Mouse (Mus musculus) lung, embryonic 14.5 days (tissue): ENCODE measurements at regions not wholly inside any gene's neighbourhood (a gene's known extent, or its start where the extent isn't known, plus 50 kb on each side); places are given as distances from the start of the nearest gene placed in this dataset.

ENCODE experiments used
- ATAC-seq: fragments of 200-750 bp; cut with Nextera tagmentation; 2 replicates; pipeline ENCODE4 v1.8.0; 2017; ENCODE audit warnings: mild to moderate bottlenecking, moderate TSS enrichment, moderate library complexity; ENCODE audit not compliant: insufficient read depth
- DNase-seq: peaks from one replicate; pipeline ENCODE4 v3.0.0-alpha.2; 2015
- H3K27ac ChIP-seq: fragments of 300-500 bp; sonication (generic); 2 replicates; pipeline ENCODE4 v1.5.1; 2014; ENCODE audit warnings: low read depth, mild to moderate bottlenecking, moderate library complexity
- H3K27me3 ChIP-seq: fragments of 300-500 bp; sonication (generic); 2 replicates; pipeline ENCODE4 v1.6.1; 2014; ENCODE audit warnings: low read length, control low read depth; ENCODE audit not compliant: insufficient read depth
- H3K36me3 ChIP-seq: fragments of 300-500 bp; sonication (generic); 2 replicates; pipeline ENCODE4 v1.6.1; 2014; ENCODE audit warnings: control low read depth; ENCODE audit not compliant: insufficient read depth
- H3K4me1 ChIP-seq: fragments of 300-500 bp; sonication (generic); 2 replicates; pipeline ENCODE4 v1.6.1; 2014; ENCODE audit warnings: antibody characterized with exemption, control low read depth; ENCODE audit not compliant: insufficient read depth
- H3K4me2 ChIP-seq: fragments of 300-500 bp; sonication (generic); 2 replicates; pipeline ENCODE4 v1.6.1; 2014; ENCODE audit warnings: mild to moderate bottlenecking
- H3K4me3 ChIP-seq: fragments of 300-500 bp; sonication (generic); 2 replicates; pipeline ENCODE4 v1.5.1; 2014; ENCODE audit warnings: low read depth, low read length
- H3K9ac ChIP-seq: fragments of 300-500 bp; sonication (generic); 2 replicates; pipeline ENCODE4 v1.6.1; 2014
- H3K9me3 ChIP-seq: fragments of 300-500 bp; sonication (generic); 2 replicates; pipeline ENCODE4 v1.6.1; 2016; ENCODE audit warnings: low read depth, low read length, control low read depth
- CTCF ChIP-seq: IDR thresholded peaks from 2 replicates; pipeline ENCODE4 v1.5.1; 2016; ENCODE audit warnings: antibody characterized with exemption, low read depth
- WGBS: fragments of 180-500 bp; shearing (Covaris S2); extraction: QIAGEN DNeasy Blood & Tissue Kit; methylation state at CpG from one replicate; pipeline ENCODE4 v1.1.7; 2014; 5-methylcytosine and 5-hydroxymethylcytosine counted together

DNA sequence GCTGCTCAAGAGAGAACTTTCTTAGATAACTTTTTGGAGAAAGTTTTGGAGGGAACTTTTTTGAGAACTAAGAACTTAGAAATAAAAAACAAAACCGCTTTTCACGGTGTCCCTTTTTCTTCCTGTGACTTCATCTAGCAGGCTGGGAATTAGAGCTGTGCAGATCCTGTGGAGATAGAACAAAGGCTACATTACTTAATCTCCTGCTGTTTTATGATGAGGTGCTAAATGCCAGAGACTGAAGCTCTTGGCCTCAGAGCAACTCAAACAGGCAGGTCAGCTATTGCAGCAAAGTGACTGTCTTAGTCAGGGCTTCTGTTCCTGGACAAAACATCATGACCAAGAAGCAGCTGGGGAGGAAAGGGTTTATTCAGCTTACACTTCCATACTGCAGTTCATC, 157.3 kb downstream of the Pth2r start:
- no peak for TF ChIP-seq CTCF
- H3K9ac ChIP-seq = no peak overlapping the region
- no peaks in the 10 kb centered on the region for H3K4me1 ChIP-seq

DNA sequence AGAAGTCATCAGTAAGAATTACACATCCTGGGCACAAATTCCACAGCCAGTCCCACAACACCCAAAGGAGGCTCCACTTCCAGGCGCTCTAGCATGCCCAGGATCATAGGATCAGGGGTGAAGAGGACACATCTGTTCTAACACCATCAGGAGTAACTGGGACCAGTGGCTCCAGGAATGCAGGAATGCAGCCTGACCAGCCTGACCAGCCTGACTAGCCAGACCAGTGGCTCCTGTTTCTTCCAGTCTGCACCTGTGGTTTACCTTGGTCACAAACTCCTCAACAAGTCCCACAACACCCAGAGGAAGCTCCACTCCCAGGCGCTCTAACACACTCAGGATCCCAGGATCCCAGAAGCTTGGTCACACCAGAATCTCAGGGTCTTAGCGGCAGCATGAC, 158.3 kb downstream of the Pth2r start:
- H3K9me3 ChIP-seq = no peaks in the 10 kb centered on the region
- ATAC-seq = peak; percentile 88; the same call in 1 of the 2 replicates
- WGBS = 71% methylated on average over 3 of the region's 3 CpGs
- no peaks in the 10 kb centered on the region for H3K4me1 ChIP-seq
- DNase-seq = peak; percentile 56
- H3K27me3 ChIP-seq = no peaks in the 10 kb centered on the region
- H3K4me2 ChIP-seq = no peak overlapping the region
- no peak overlapping the region for H3K9ac ChIP-seq
- TF ChIP-seq CTCF = no peak
- no peak overlapping the region for H3K4me3 ChIP-seq
- no peak overlapping the region for H3K27ac ChIP-seq
- H3K36me3 ChIP-seq = no peaks in the 10 kb centered on the region

More for the DNA sequence above, 157.3 kb downstream of the Pth2r start:
- DNase-seq (no peak), ATAC-seq (no peak)
- H3K9me3 ChIP-seq = no peaks in the 10 kb centered on the region
- H3K4me2 ChIP-seq = no peak overlapping the region
- H3K27me3 ChIP-seq = no peaks in the 10 kb centered on the region
- H3K27ac ChIP-seq = no peak overlapping the region
- 86% methylated on average over 2 of the region's 2 CpGs for WGBS
- no peaks in the 10 kb centered on the region for H3K36me3 ChIP-seq
- no peak overlapping the region for H3K4me3 ChIP-seq
